Comparison of ENCODE assay signal across 1 mouse cellular context in genomic region chr11:78177903-78178858, GRCm38 (mm10).
TF ChIP-seq lines count a peak whose summit lies in the region.

No protein-coding gene starts in this region.

TF ChIP-seq in CH12.LX, 34 proteins besides CTCF, POLR2A, EP300 and RAD21:
- TF ChIP-seq HCFC1 (IDR thresholded peaks at IDR 0.05; ENCODE audit: low read depth, low read length) (no peak; the same call in 1 of the 2 replicates), ZNF384 (IDR thresholded peaks at IDR 0.05; ENCODE audit: low read depth, low read length) (no peak), E2F4 (IDR thresholded peaks at IDR 0.05; ENCODE audit: insufficient replicate concordance, low read depth, low read length) (no peak), ELF1 (IDR thresholded peaks at IDR 0.05; ENCODE audit: low read depth, low read length) (no peak; the same call in 1 of the 2 replicates), SIN3A (IDR thresholded peaks at IDR 0.05; ENCODE audit: low read length) (peak; percentile 68), MYC (IDR thresholded peaks at IDR 0.05; ENCODE audit: low read depth, low read length) (no peak), BHLHE40 (IDR thresholded peaks at IDR 0.05; ENCODE audit: low read depth, low read length) (peak; percentile 62), ZKSCAN1 (IDR thresholded peaks at IDR 0.05; ENCODE audit: borderline replicate concordance, low read depth, low read length) (no peak), JUND (conservative IDR thresholded peaks at IDR 0.05; ENCODE audit: low read depth, low read length) (no peak), ZMIZ1 (IDR thresholded peaks at IDR 0.05; ENCODE audit: low read depth, low read length) (peak; percentile 66), CHD1 (IDR thresholded peaks at IDR 0.05; ENCODE audit: low read depth, low read length) (peak; percentile 11; the same call in 1 of the 2 replicates), SMC3 (IDR thresholded peaks at IDR 0.05; ENCODE audit: low read depth, low read length) (peak; percentile 93), ZC3H11A (IDR thresholded peaks at IDR 0.05; ENCODE audit: low read depth, low read length) (peak; percentile 50; the same call in 1 of the 2 replicates), MXI1 (IDR thresholded peaks at IDR 0.05; ENCODE audit: low read depth, low read length) (no peak), TCF12 (IDR thresholded peaks at IDR 0.05; ENCODE audit: low read depth, low read length) (peak; percentile 40), PAX5 (IDR thresholded peaks at IDR 0.05; ENCODE audit: low read length) (no peak), POLR2AphosphoS2 (IDR thresholded peaks at IDR 0.05; ENCODE audit: low read depth, low read length) (no peak), MAFK (IDR thresholded peaks at IDR 0.05; ENCODE audit: insufficient replicate concordance, low read length) (no peak), MEF2A (IDR thresholded peaks at IDR 0.05; ENCODE audit: borderline replicate concordance, low read depth, low read length) (no peak), CHD2 (IDR thresholded peaks at IDR 0.05; ENCODE audit: low read length) (no peak; the same call in 1 of the 2 replicates), UBTF (IDR thresholded peaks at IDR 0.05; ENCODE audit: low read depth, low read length) (peak; percentile 93), USF2 (conservative IDR thresholded peaks at IDR 0.05; ENCODE audit: low read depth, low read length) (no peak; the same call in 1 of the 2 replicates), GABPA (IDR thresholded peaks at IDR 0.05; ENCODE audit: insufficient replicate concordance, low read depth, low read length) (no peak), JUN (IDR thresholded peaks at IDR 0.05; ENCODE audit: insufficient read depth, low read depth, low read length) (no peak), USF1 (IDR thresholded peaks at IDR 0.05; ENCODE audit: low read depth, low read length) (no peak), MAX (IDR thresholded peaks at IDR 0.05; ENCODE audit: low read length) (no peak), NRF1 (IDR thresholded peaks at IDR 0.05; ENCODE audit: low read depth, low read length) (no peak), KAT2A (IDR thresholded peaks at IDR 0.05; ENCODE audit: insufficient replicate concordance, low read length) (0 out of 2 replicates have a peak, but pooled peaks have one; percentile 7), IRF4 (IDR thresholded peaks at IDR 0.05; ENCODE audit: low read depth, low read length) (no peak; the same call in 1 of the 2 replicates), NELFE (IDR thresholded peaks at IDR 0.05; ENCODE audit: low read depth, low read length) (peak; percentile 74), MAZ (IDR thresholded peaks at IDR 0.05; ENCODE audit: low read depth, low read length) (peak; percentile 17), TBP (conservative IDR thresholded peaks at IDR 0.05; ENCODE audit: low read depth, low read length) (0 out of 2 replicates have a peak, but pooled peaks have one; percentile 25), RCOR1 (conservative IDR thresholded peaks at IDR 0.05; ENCODE audit: low read depth, low read length) (no peak; the same call in 1 of the 2 replicates), ETS1 (conservative IDR thresholded peaks at IDR 0.05; ENCODE audit: low read depth, low read length) (no peak)
